Mouse (Mus musculus) myocyte (in vitro differentiated cells): ENCODE results near the gene Dchs2. TPM values are rescaled to one million over a fixed set of nuclear protein-coding genes. Genes with fewer than 3 reads are reported as not detected.

Source experiments
- H3K27me3 ChIP-seq: one replicate; pipeline ENCODE4 v1.6.1; 2011; ENCODE audit not compliant: control insufficient read depth, insufficient read depth, insufficient read length
- H3K36me3 ChIP-seq: one replicate; pipeline ENCODE4 v1.6.1; 2011; ENCODE audit not compliant: control insufficient read depth, insufficient read depth
- H3K4me2 ChIP-seq: one replicate; pipeline ENCODE4 v1.6.1; 2011; ENCODE audit warnings: low read depth, control low read depth
- H3K4me3 ChIP-seq: one replicate; pipeline ENCODE4 v1.5.1; 2011; ENCODE audit warnings: mild to moderate bottlenecking, control low read depth, moderate library complexity
- H3K79me2 ChIP-seq: one replicate; pipeline ENCODE4 v1.6.1; 2011; ENCODE audit not compliant: control insufficient read depth, insufficient read depth
- H3ac ChIP-seq: one replicate; pipeline ENCODE4 v1.6.1; 2011; ENCODE audit not compliant: control insufficient read depth, insufficient read length
- CEBPB ChIP-seq: IDR thresholded peaks from 2 replicates; pipeline ENCODE4 v1.6.1; 2011; ENCODE audit warnings: mild to moderate bottlenecking, moderate library complexity; ENCODE audit not compliant: poor library complexity, insufficient read depth, severe bottlenecking
- E2F4 ChIP-seq: IDR thresholded peaks from one replicate; pipeline ENCODE4 v1.6.1; 2011; ENCODE audit warnings: mild to moderate bottlenecking, control low read depth, moderate library complexity; ENCODE audit not compliant: insufficient read depth
- MAX ChIP-seq: IDR thresholded peaks from one replicate; pipeline ENCODE4 v1.6.1; 2011; ENCODE audit warnings: low read depth, mild to moderate bottlenecking, control low read depth
- MYOD1 ChIP-seq, 3 experiments: IDR thresholded peaks; one replicate each; pipeline ENCODE4 v1.6.1; 2011; ENCODE audit warnings: control low read depth in 2 of 3, low read depth in 2 of 3, mild to moderate bottlenecking in 2 of 3, moderate library complexity in 1 of 3; ENCODE audit not compliant: insufficient read length in 2 of 3, control insufficient read depth in 1 of 3
- MYOG ChIP-seq, 3 experiments: IDR thresholded peaks; one replicate each; pipeline ENCODE4 v1.6.1; 2011; ENCODE audit warnings: control low read depth in 2 of 3, low read depth in 2 of 3, mild to moderate bottlenecking in 2 of 3; ENCODE audit not compliant: insufficient read length in 2 of 3, control insufficient read depth in 1 of 3, insufficient read depth in 1 of 3
- POLR2A ChIP-seq: IDR thresholded peaks from one replicate; pipeline ENCODE4 v1.6.1; 2011; ENCODE audit warnings: low read depth, mild to moderate bottlenecking, control low read depth, moderate library complexity; ENCODE audit not compliant: insufficient read length
- POLR2AphosphoS2 ChIP-seq: IDR thresholded peaks from one replicate; pipeline ENCODE4 v1.6.1; 2011; ENCODE audit warnings: low read depth, control low read depth; ENCODE audit not compliant: insufficient read length
- REST ChIP-seq: IDR thresholded peaks from one replicate; pipeline ENCODE4 v1.6.1; 2011; ENCODE audit warnings: mild to moderate bottlenecking, control low read depth, moderate library complexity; ENCODE audit not compliant: insufficient read depth, insufficient read length
- SRF ChIP-seq: IDR thresholded peaks from one replicate; pipeline ENCODE4 v1.6.1; 2011; ENCODE audit warnings: low read depth; ENCODE audit not compliant: control insufficient read depth, insufficient read length
- TCF12 ChIP-seq: IDR thresholded peaks from one replicate; pipeline ENCODE4 v1.6.1; 2011; ENCODE audit warnings: mild to moderate bottlenecking, control low read depth; ENCODE audit not compliant: poor library complexity, insufficient read depth, severe bottlenecking
- TCF3 ChIP-seq: IDR thresholded peaks from one replicate; pipeline ENCODE4 v1.6.1; 2011; ENCODE audit warnings: low read depth, control low read depth; ENCODE audit not compliant: insufficient read length
- USF1 ChIP-seq: IDR thresholded peaks from one replicate; pipeline ENCODE4 v1.6.1; 2011; ENCODE audit warnings: low read depth, mild to moderate bottlenecking, control low read depth, moderate library complexity
- polyA plus RNA-seq: library from polyadenylated mRNA; unstranded; fragments of >200 nt; fragmentation: generic; extraction: Trizol; gene quantifications from one replicate; pipeline ENCODE4 v1.2.1, GENCODE M21; 2012; ENCODE audit warnings: missing spikeins

The Dchs2 gene
- polyA plus RNA-seq, 1 experiment = 0.04 TPM

- Histone ChIP-seq H3K4me2 (no peak overlapping the region), H3K27me3 (peaks cover 29% of the 10 kb centered on the region)
These were observed 28.1 kb upstream of the Dchs2 start for GRCm38 (mm10) chr3:83099651-83100050.

DNA sequence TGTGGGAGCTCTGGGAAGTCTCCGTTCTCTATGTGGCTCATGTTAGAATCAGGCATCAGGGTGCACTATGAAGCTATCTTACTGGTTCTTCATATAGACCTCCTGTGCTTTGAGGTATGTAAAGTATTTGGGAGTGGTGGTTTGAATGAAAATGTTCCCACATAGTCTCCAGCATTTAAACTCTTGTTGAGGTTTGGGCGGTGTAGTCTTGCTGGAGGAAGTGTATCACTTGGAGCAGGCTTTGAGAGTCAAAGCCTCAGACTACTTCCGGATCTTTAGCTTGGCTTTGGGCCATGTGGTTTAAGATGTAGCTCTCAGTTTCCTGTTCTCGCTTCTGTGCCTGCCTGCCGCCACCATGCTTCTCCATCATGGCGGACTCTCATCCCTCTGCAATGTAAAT, 25.5 kb upstream of the Dchs2 start:
- Histone ChIP-seq H3K4me3 (no peak overlapping the region), H3K27me3 (peaks cover 24% of the 10 kb centered on the region)

More at GRCm38 (mm10) chr3:83099651-83100050, 28.1 kb upstream of the Dchs2 start:
- TF ChIP-seq POLR2AphosphoS2 (no peak), TCF3 (no peak), POLR2A (no peak), MYOD1 (IDR thresholded peaks at IDR 0.05; ENCODE audit: control insufficient read depth in 1 of 3, insufficient read length in 2 of 3, low read depth in 2 of 3) (no peak), E2F4 (no peak), REST (no peak), MYOG (IDR thresholded peaks at IDR 0.05; ENCODE audit: control insufficient read depth in 1 of 3, insufficient read depth in 1 of 3, insufficient read length in 2 of 3, low read depth in 2 of 3) (no peak), TCF12 (no peak), CEBPB (no peak), USF1 (no peak)
- H3K4me3 ChIP-seq = no peak overlapping the region
- H3K36me3 ChIP-seq = no peaks in the 10 kb centered on the region
- no peaks in the 10 kb centered on the region for H3K79me2 ChIP-seq
- no peak overlapping the region for H3ac ChIP-seq

DNA sequence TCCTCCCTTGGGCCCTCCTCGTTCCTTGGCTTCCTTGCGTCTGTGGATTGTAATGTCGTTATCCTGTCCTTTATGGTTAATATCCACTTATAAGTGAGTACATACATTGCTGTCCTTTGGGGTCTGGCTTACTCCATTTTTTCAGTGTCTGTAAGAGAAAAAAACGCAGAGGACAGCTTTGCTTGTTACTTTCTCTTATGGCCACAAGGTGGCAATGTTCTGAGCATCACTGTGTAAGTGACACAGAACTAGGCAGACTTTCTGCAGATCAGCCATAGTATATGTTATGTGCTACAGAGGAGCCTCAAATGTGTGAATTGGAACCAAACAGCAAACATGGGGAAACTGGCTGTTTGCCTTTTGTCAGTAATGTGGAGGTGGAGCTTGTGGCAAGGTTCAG, 17.6 kb upstream of the Dchs2 start:
- Histone ChIP-seq H3K79me2 (no peaks in the 10 kb centered on the region), H3K4me3 (no peak overlapping the region), H3K4me2 (no peak overlapping the region), H3ac (no peak overlapping the region), H3K27me3 (peaks cover 10% of the 10 kb centered on the region), H3K36me3 (no peaks in the 10 kb centered on the region)
- TF ChIP-seq MAX (no peak), POLR2A (no peak), MYOG (IDR thresholded peaks at IDR 0.05; ENCODE audit: control insufficient read depth in 1 of 3, insufficient read depth in 1 of 3, insufficient read length in 2 of 3, low read depth in 2 of 3) (no peak), POLR2AphosphoS2 (no peak), TCF12 (no peak), REST (no peak), CEBPB (no peak), USF1 (no peak), TCF3 (no peak), E2F4 (no peak), MYOD1 (IDR thresholded peaks at IDR 0.05; ENCODE audit: control insufficient read depth in 1 of 3, insufficient read length in 2 of 3, low read depth in 2 of 3) (no peak), SRF (no peak)

More for the DNA sequence above, 25.5 kb upstream of the Dchs2 start:
- Histone ChIP-seq H3K4me2 (no peak overlapping the region), H3K79me2 (no peaks in the 10 kb centered on the region), H3ac (no peak overlapping the region), H3K36me3 (no peaks in the 10 kb centered on the region)
- no peak for TF ChIP-seq MYOG (IDR thresholded peaks at IDR 0.05; ENCODE audit: control insufficient read depth in 1 of 3, insufficient read depth in 1 of 3, insufficient read length in 2 of 3, low read depth in 2 of 3)

- no peak for TF ChIP-seq MAX
- TF ChIP-seq TCF3 = no peak
- no peak for TF ChIP-seq POLR2AphosphoS2
- TF ChIP-seq MYOD1 (IDR thresholded peaks at IDR 0.05; ENCODE audit: control insufficient read depth in 1 of 3, insufficient read length in 2 of 3, low read depth in 2 of 3) = no peak
- TF ChIP-seq TCF12 = no peak
- TF ChIP-seq E2F4 = no peak
- TF ChIP-seq REST = no peak
- no peak for TF ChIP-seq POLR2A
- no peak for TF ChIP-seq MYOG (IDR thresholded peaks at IDR 0.05; ENCODE audit: control insufficient read depth in 1 of 3, insufficient read depth in 1 of 3, insufficient read length in 2 of 3, low read depth in 2 of 3)
- no peak for TF ChIP-seq USF1
- TF ChIP-seq SRF = no peak
- TF ChIP-seq CEBPB = no peak
- Histone ChIP-seq H3ac (no peak overlapping the region), H3K27me3 (peaks cover 6% of the 10 kb centered on the region), H3K4me3 (no peak overlapping the region), H3K36me3 (no peaks in the 10 kb centered on the region), H3K4me2 (no peak overlapping the region), H3K79me2 (no peaks in the 10 kb centered on the region)
These were observed 16.1 kb upstream of the Dchs2 start for GRCm38 (mm10) chr3:83111485-83112261.
